Mouse (Mus musculus): Measurements from ENCODE around the gene Erbin. TPM values are rescaled to one million over a fixed set of nuclear protein-coding genes. Genes with fewer than 3 reads are reported as not detected.

Erbin gene
- polyA plus RNA-seq, 1 experiment = 4.9 TPM

GRCm38 (mm10) chr13:103774119-103774757 lies 146.1 kb downstream of the Erbin start, which contains the start of gene Srek1:
Gene Srek1, minus strand, starts transcription at chr13:103774608.
- Histone ChIP-seq H3K27me3 (ENCODE audit: control insufficient read depth, insufficient read depth, low read length) (no peaks in the 10 kb centered on the region), H3K4me3 (ENCODE audit: control insufficient read depth, low read depth, low read length) (peak within 1 kb of the TSS; percentile 97), H3K27ac (ENCODE audit: control insufficient read depth, insufficient read depth, low read depth, low read length) (peak within 1 kb of the TSS; percentile 100), H3K36me3 (ENCODE audit: control insufficient read depth, insufficient read depth, low read length) (no peaks in the 10 kb centered on the region; the same call in 1 of the 2 replicates), H3K4me1 (ENCODE audit: control insufficient read depth, insufficient read depth, low read length) (peaks cover 4% of the 10 kb centered on the region)
- TF ChIP-seq CTCF (IDR thresholded peaks at IDR 0.05; ENCODE audit: control insufficient read depth, insufficient read depth, insufficient replicate concordance, low read depth, low read length) = no peak; the same call in 1 of the 2 replicates
- peak; percentile 99 for TF ChIP-seq POLR2A (IDR thresholded peaks at IDR 0.05; ENCODE audit: control insufficient read depth, low read depth, low read length)

- Histone ChIP-seq H3K27me3 (ENCODE audit: control insufficient read depth, insufficient read depth, low read length) (no peaks in the 10 kb centered on the region), H3K4me3 (ENCODE audit: control insufficient read depth, low read depth, low read length) (peak overlapping the region; percentile 97), H3K27ac (ENCODE audit: control insufficient read depth, insufficient read depth, low read depth, low read length) (peak overlapping the region; percentile 100), H3K4me1 (ENCODE audit: control insufficient read depth, insufficient read depth, low read length) (peaks cover 4% of the 10 kb centered on the region), H3K36me3 (ENCODE audit: control insufficient read depth, insufficient read depth, low read length) (no peaks in the 10 kb centered on the region; the same call in 1 of the 2 replicates)
- TF ChIP-seq POLR2A (IDR thresholded peaks at IDR 0.05; ENCODE audit: control insufficient read depth, low read depth, low read length) = no peak
- no peak for TF ChIP-seq CTCF (IDR thresholded peaks at IDR 0.05; ENCODE audit: control insufficient read depth, insufficient read depth, insufficient replicate concordance, low read depth, low read length)
Measured at GRCm38 (mm10) chr13:103773407-103774118, 146.8 kb downstream of the Erbin start.

DNA sequence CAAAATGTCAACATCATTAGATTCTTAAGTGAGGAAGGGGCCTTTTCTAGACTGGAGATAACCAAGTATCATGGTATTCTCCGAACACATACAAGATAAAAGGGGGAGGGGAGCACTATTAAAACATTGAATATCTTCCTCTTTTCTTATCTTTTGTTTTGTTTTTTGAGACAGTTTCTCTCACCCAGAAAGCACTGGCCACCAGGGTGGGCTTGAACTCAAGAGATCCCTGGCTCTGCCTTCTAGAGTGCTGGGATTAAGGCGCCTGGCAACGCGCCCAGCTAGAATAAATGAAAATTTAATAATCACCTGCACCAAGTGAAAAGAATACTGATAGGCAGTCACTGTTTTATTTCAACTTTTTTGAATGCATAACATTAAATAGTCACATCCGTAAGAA lies 147.4 kb downstream of the Erbin start:
- TF ChIP-seq POLR2A (IDR thresholded peaks at IDR 0.05; ENCODE audit: control insufficient read depth, low read depth, low read length) = no peak
- no peak for TF ChIP-seq CTCF (IDR thresholded peaks at IDR 0.05; ENCODE audit: control insufficient read depth, insufficient read depth, insufficient replicate concordance, low read depth, low read length)
- no peaks in the 10 kb centered on the region for H3K27me3 ChIP-seq (ENCODE audit: control insufficient read depth, insufficient read depth, low read length)
- no peaks in the 10 kb centered on the region; the same call in 1 of the 2 replicates for H3K36me3 ChIP-seq (ENCODE audit: control insufficient read depth, insufficient read depth, low read length)
- H3K27ac ChIP-seq (ENCODE audit: control insufficient read depth, insufficient read depth, low read depth, low read length) = no peak overlapping the region
- H3K4me1 ChIP-seq (ENCODE audit: control insufficient read depth, insufficient read depth, low read length) = peaks cover 4% of the 10 kb centered on the region
- H3K4me3 ChIP-seq (ENCODE audit: control insufficient read depth, low read depth, low read length) = no peak overlapping the region; the same call in 1 of the 2 replicates

GRCm38 (mm10) chr13:103770821-103771220 lies 149.5 kb downstream of the Erbin start:
- H3K4me3 ChIP-seq (ENCODE audit: control insufficient read depth, low read depth, low read length) = no peak overlapping the region
- H3K27ac ChIP-seq (ENCODE audit: control insufficient read depth, insufficient read depth, low read depth, low read length) = no peak overlapping the region
- TF ChIP-seq CTCF (IDR thresholded peaks at IDR 0.05; ENCODE audit: control insufficient read depth, insufficient read depth, insufficient replicate concordance, low read depth, low read length) (no peak), POLR2A (IDR thresholded peaks at IDR 0.05; ENCODE audit: control insufficient read depth, low read depth, low read length) (no peak)
- H3K36me3 ChIP-seq (ENCODE audit: control insufficient read depth, insufficient read depth, low read length) = no peaks in the 10 kb centered on the region; the same call in 1 of the 2 replicates
- H3K4me1 ChIP-seq (ENCODE audit: control insufficient read depth, insufficient read depth, low read length) = peaks cover 2% of the 10 kb centered on the region
- H3K27me3 ChIP-seq (ENCODE audit: control insufficient read depth, insufficient read depth, low read length) = no peaks in the 10 kb centered on the region

Other genes starting within 250 kb of the Erbin start
- gene Srek1, start 145.9 kb downstream of the Erbin start, polyA plus RNA-seq (2012; rRNA removed) = 37.2 and 46.3 TPM in 2 replicates
- 4.1 and 5.1 TPM in 2 replicates for gene Nln, start 189.1 kb upstream of the Erbin start, polyA plus RNA-seq (2012; rRNA removed)
- 1.4 and 1.6 TPM in 2 replicates for gene Sgtb, start 189.2 kb upstream of the Erbin start, polyA plus RNA-seq (2012; rRNA removed)

Measured in testis, adult 2 months (tissue).